Mouse (Mus musculus) forebrain, postnatal 0 days (tissue): ENCODE data around the gene Iscu. TPM values are rescaled to one million over a fixed set of nuclear protein-coding genes. Genes with fewer than 3 reads are reported as not detected.

Experiments
- ATAC-seq: fragments of 200-750 bp; cut with Nextera tagmentation; 2 replicates; pipeline ENCODE4 v1.8.0; 2017; ENCODE audit warnings: mild to moderate bottlenecking, moderate library complexity
- DNase-seq: peaks from one replicate; pipeline ENCODE4 v3.0.0-alpha.2; 2015
- H3K27ac ChIP-seq: fragments of 300-500 bp; sonication (generic); 2 replicates; pipeline ENCODE4 v1.5.1; 2014; ENCODE audit warnings: low read depth, mild to moderate bottlenecking, antibody characterized with exemption, low read length, moderate library complexity, mixed read lengths
- H3K27me3 ChIP-seq: fragments of 300-500 bp; sonication (generic); 2 replicates; pipeline ENCODE4 v1.6.1; 2014; ENCODE audit warnings: mild to moderate bottlenecking, low read length, mixed read lengths; ENCODE audit not compliant: insufficient read depth
- H3K36me3 ChIP-seq: fragments of 300-500 bp; sonication (generic); 2 replicates; pipeline ENCODE4 v1.6.1; 2014; ENCODE audit warnings: mild to moderate bottlenecking, moderate library complexity; ENCODE audit not compliant: insufficient read depth
- H3K4me1 ChIP-seq: fragments of 300-500 bp; sonication (generic); 2 replicates; pipeline ENCODE4 v1.6.1; 2014; ENCODE audit warnings: antibody characterized with exemption; ENCODE audit not compliant: insufficient read depth
- H3K4me2 ChIP-seq: fragments of 300-500 bp; sonication (generic); 2 replicates; pipeline ENCODE4 v1.6.1; 2014; ENCODE audit warnings: low read depth, mild to moderate bottlenecking, moderate library complexity
- H3K4me3 ChIP-seq: fragments of 300-500 bp; sonication (generic); 2 replicates; pipeline ENCODE4 v1.5.1; 2014; ENCODE audit warnings: low read depth, low read length, mixed read lengths
- H3K9ac ChIP-seq: fragments of 300-500 bp; sonication (generic); 2 replicates; pipeline ENCODE4 v1.6.1; 2014; ENCODE audit warnings: mild to moderate bottlenecking
- H3K9me3 ChIP-seq: fragments of 300-500 bp; sonication (generic); 2 replicates; pipeline ENCODE4 v1.6.1; 2016; ENCODE audit warnings: low read length
- CTCF ChIP-seq: sonication (generic); IDR thresholded peaks from 2 replicates; pipeline ENCODE4 v1.5.1; 2016; ENCODE audit warnings: antibody characterized with exemption, control low read depth, low read depth
- WGBS: fragments of 180-500 bp; shearing (Covaris S2); extraction: QIAGEN DNeasy Blood & Tissue Kit; methylation state at CpG from one replicate; pipeline ENCODE4 v1.1.7; 2014; 5-methylcytosine and 5-hydroxymethylcytosine counted together
- polyA plus RNA-seq: library from polyadenylated mRNA; unstranded; fragments of >200 nt; fragmentation: Nextera tagmentation; extraction: Ambion mirVana; gene quantifications from 2 replicates; pipeline ENCODE4 v1.2.1, GENCODE M21; 2015
- total RNA-seq: library from RNA; depleted of rRNA; stranded (reverse); fragments of >200 nt; gene quantifications from 2 replicates; pipeline ENCODE4 v1.2.3, GENCODE M21; 2014

Iscu gene
- total and polyA plus RNA-seq, 2 experiments from 2014 or later: 67.2 to 98.9 TPM

DNA sequence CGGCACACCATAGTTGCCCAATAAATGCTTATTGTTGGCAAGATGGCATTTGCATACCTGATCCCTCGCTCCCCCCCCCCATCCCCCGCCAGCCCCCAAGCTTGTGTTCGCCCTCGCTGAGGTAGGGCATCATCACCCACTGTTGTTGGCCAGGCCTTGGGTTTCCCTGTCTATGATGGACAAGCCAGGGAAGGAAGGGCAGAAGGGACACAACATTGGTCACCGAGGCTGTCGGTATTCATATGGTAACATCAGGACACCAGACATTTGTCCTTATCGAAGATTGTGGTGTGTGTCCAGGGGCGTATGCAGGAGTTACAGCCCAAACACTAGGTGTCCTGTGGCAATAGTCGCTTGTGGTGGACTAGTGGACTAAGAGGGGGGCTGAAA is 36.4 kb upstream of the Iscu start:
- H3K27me3 ChIP-seq: no peaks in the 10 kb centered on the region
- H3K27ac ChIP-seq: peak overlapping the region; percentile 96
- H3K4me1 ChIP-seq: no peaks in the 10 kb centered on the region; the same call in none of the 2 replicates
- H3K9ac ChIP-seq: peak overlapping the region; percentile 75
- peaks cover 26% of the 10 kb centered on the region for H3K36me3 ChIP-seq
- H3K4me3 ChIP-seq: peak overlapping the region; percentile 65
- peak overlapping the region; percentile 94 for H3K4me2 ChIP-seq
- ATAC-seq: peak; percentile 5; the same call in 1 of the 2 replicates
- no peak for DNase-seq
- H3K9me3 ChIP-seq: no peaks in the 10 kb centered on the region
- 3% methylated on average over 10 of the region's 10 CpGs for WGBS
- TF ChIP-seq CTCF: no peak; the same call in 1 of the 2 replicates

DNA sequence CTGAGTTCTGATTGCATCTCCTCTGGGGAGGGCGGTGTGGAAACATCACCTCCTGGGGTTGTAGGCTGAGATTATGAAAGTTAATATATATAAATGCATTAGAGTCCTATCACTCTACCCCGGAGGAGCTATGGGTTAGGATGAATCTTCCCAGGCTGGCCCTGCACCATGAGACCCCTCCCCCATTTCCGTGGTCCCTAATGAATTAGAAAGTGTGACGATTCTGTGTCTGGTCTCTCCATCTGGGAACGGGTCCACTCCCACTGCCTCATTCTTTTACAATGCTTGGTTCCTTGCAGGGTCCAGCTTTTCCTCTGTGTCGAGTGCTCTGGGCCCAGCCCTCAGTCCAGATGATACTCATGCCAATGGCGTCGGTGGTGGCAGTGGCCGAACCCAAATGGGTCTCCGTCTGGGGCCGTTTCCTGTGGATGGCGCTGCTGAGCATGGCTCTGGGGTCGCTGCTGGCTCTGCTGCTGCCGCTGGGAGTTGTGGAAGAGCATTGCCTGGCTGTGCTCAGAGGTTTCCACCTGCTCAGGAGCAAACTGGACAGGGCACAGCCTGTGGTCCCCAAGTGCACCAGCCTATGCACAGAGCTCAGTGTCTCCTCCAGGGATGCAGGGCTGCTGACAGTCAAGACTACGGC is 35.9 kb upstream of the Iscu start:
- Histone ChIP-seq H3K4me1 (no peaks in the 10 kb centered on the region; the same call in none of the 2 replicates), H3K36me3 (peaks cover 30% of the 10 kb centered on the region), H3K9me3 (no peaks in the 10 kb centered on the region), H3K27me3 (no peaks in the 10 kb centered on the region), H3K9ac (peak overlapping the region; percentile 75), H3K4me3 (peak overlapping the region; percentile 65), H3K27ac (no peak overlapping the region), H3K4me2 (peak overlapping the region; percentile 94)
- DNase-seq: no peak
- peak; percentile 30; the same call in 1 of the 2 replicates for TF ChIP-seq CTCF
- ATAC-seq: no peak
- WGBS: 40% methylated on average over 15 of the region's 15 CpGs

DNA sequence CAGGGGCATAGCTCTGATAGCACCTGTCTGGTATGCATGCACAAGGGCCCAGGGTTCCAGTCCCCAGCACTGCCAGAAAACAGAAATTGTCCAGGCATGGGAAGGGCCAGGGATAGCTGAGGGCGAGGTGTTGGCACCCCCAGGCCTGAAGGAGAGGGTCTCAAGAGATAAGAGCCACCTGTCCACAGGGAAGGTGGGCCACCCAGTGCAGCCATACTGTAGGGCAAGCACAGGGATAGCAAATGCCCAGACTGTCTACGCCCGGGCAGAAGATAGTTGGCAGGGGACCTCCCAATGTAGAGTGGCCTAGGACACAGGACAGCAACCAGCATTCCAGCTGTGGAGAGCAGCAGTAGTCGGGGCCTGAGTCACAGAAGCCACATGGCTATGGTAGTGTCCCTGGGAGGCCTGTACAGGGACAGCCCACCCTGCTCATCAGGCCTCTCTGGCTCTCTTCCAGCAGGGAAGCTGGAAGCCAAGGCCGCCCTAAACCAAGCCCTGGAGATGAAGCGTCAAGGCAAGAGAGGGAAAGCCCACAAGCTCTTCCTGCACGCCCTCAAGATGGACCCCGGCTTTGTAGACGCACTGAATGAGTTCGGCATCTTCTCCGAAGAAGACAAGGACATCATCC is 34.8 kb upstream of the Iscu start:
- H3K4me2 ChIP-seq: no peak overlapping the region
- H3K9ac ChIP-seq: no peak overlapping the region
- DNase-seq (no peak), ATAC-seq (no peak)
- no peaks in the 10 kb centered on the region for H3K9me3 ChIP-seq
- no peak overlapping the region for H3K4me3 ChIP-seq
- no peaks in the 10 kb centered on the region; the same call in none of the 2 replicates for H3K4me1 ChIP-seq
- H3K27ac ChIP-seq: no peak overlapping the region
- WGBS: 91% methylated on average over 11 of the region's 11 CpGs
- no peaks in the 10 kb centered on the region for H3K27me3 ChIP-seq
- no peak for TF ChIP-seq CTCF
- peaks cover 40% of the 10 kb centered on the region for H3K36me3 ChIP-seq

DNA sequence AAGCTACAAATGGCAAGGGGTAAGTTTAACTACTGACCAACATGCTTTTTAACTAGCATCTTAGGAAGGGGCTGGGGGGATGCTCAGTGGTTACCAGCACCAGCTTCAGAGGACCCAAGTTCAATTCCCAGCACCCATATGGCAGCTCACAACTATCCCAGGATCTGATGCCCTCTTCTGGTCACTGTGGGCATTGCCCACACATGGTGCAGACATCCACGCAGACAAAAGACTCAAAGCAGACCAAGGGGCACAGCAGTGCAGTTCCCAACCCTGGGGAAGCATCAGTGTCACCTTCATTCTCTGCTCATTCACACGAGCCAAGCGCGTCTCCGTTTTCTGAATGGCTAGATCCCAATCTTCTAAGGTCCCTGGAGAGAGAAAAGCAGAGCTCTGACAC is 24.9 kb upstream of the Iscu start:
- DNase-seq (no peak), ATAC-seq (no peak)
- Histone ChIP-seq H3K4me2 (no peak overlapping the region), H3K36me3 (peaks cover 97% of the 10 kb centered on the region), H3K4me3 (no peak overlapping the region), H3K4me1 (no peaks in the 10 kb centered on the region), H3K27me3 (no peaks in the 10 kb centered on the region), H3K27ac (no peak overlapping the region), H3K9me3 (no peaks in the 10 kb centered on the region), H3K9ac (no peak overlapping the region)
- peak; percentile 26 for TF ChIP-seq CTCF
- WGBS: 90% methylated on average over 5 of the region's 5 CpGs

DNA sequence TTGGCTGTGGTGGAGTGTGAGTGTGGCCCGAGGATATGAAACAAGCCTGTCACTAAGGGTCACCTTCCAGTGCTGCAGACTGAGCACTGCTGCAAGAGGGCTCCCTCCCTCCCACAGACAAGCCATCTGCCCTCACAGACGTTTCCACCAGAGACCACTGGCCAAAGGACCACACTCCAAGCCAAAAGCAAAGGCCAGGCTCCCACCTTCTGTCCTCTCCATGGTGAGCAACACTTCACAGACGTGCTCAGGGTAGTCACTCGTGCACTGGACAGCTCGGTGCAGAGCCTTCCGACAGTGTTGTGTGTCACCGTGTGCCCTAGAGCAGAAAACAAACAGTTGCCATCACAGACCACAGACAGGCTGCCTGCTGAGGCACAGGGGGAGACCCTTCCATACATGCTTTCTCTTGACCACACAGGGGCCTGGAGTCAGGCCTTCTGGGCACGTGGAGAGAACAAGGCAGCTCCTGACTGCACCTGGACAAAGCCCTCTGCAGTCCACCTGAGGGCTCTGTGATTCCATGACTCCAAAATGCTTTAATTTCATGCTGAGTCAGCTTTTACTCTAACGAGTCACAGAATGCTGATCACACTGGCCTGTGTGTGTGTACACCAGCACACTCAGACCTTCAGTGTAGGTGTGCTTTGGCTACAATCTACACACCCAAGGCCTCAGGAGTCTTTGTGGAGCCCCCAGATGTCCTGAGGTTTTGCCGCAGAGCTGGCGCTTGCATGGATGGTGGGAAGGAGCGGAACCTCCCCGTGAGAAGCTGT is 23.8 kb upstream of the Iscu start:
- Histone ChIP-seq H3K9ac (no peak overlapping the region), H3K36me3 (peaks cover 97% of the 10 kb centered on the region), H3K4me3 (no peak overlapping the region), H3K9me3 (no peaks in the 10 kb centered on the region), H3K4me1 (no peaks in the 10 kb centered on the region), H3K27me3 (no peaks in the 10 kb centered on the region), H3K4me2 (no peak overlapping the region), H3K27ac (no peak overlapping the region)
- WGBS: 95% methylated on average over 13 of the region's 13 CpGs
- TF ChIP-seq CTCF: no peak
- DNase-seq (no peak), ATAC-seq (no peak)

DNA sequence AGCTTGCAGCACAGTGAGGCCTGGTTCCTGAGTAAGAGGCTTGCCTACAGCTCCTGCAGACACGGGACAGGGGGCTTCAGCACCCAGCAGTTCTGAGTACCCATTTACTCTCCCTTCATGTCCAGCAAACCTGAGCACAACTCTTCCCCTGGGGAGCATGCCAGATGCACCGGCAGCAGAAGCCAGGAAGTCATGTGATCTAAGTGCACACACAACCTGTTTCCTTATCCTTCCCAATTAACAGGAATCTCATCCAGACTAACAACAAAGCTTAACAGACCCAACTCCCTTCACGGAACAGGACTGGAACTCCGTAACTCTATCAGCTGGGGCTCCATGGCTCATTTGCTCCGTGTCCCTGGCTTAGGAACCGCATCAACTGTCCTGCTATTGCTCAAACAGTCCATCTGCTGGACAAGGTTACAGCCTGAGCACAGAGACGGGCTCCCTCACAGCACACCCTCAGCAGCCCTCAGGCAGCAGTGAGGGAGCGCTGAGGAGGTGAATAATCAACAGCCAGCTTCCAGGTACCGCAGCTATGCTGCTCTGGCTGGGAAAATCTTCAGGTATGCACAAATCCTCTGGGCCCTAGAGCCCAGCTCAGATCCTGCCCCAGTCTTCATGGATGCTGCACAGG is 20.9 kb upstream of the Iscu start:
- 87% methylated on average over 9 of the region's 9 CpGs for WGBS
- Histone ChIP-seq H3K9ac (no peak overlapping the region), H3K27me3 (no peaks in the 10 kb centered on the region), H3K4me2 (no peak overlapping the region), H3K9me3 (no peaks in the 10 kb centered on the region), H3K4me1 (no peaks in the 10 kb centered on the region), H3K4me3 (no peak overlapping the region), H3K27ac (no peak overlapping the region), H3K36me3 (peaks cover 97% of the 10 kb centered on the region)
- TF ChIP-seq CTCF: no peak
- no peak for DNase-seq
- no peak for ATAC-seq
